Mouse (Mus musculus) cerebellum, adult 11 months (tissue): ENCODE results near the gene Gm11554.
"Not testable (repeated sequence)": the region's sequence is repeated elsewhere in the genome, so short reads cannot be mapped to it uniquely, and the experiment has no call there.

Experiments used
- DNase-seq: peaks from one replicate; pipeline ENCODE4 v3.0.0; 2022

The Gm11554 gene

DNA sequence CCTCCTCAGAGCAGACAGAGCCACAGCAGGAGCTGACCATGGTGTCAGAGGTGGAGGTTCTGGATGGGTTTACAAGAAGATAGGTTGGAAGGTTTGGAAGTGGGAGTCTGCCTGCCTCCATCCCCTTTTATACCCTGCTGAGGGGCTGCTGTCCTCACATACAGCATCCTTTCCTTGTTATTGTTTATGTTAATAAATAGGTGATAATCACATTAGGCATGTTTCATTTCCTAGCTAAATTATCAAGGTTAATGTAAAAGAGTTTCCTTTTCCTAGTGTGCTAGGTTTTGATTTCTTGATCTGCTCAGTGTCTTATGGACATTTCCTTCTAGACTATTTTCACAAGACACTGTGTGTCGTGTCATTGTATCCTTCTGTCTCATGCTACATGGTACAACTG, at the start of gene Gm11554:
Gene Gm11554 (minus strand): TSS at position 101 of the 400 bp plus-strand sequence.
- not testable (repeated sequence) for DNase-seq

DNA sequence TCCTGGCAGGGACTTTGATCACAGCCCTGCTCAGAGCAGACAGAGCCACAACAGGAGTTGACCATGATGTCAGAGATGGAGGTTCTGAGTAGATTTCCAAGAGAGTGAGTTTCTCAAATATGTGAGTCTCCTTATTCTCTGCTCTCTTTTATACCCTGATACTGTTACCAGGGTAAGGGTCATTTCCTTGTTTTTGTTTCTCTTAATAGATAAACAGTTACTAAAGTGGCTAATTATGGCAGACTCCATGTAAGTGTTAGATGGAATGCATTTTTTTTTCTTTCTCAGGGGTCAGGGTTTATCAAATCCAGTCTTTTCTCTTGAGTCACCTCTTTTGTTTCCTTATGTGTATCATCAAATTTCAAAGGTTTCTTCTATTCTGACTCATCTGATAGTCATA, 47.3 kb upstream of the Gm11554 start, which contains the start of gene Krtap4-16:
Gene Krtap4-16 (minus strand): TSS at position 101 of the 400 bp plus-strand sequence.
- no peak for DNase-seq

DNA sequence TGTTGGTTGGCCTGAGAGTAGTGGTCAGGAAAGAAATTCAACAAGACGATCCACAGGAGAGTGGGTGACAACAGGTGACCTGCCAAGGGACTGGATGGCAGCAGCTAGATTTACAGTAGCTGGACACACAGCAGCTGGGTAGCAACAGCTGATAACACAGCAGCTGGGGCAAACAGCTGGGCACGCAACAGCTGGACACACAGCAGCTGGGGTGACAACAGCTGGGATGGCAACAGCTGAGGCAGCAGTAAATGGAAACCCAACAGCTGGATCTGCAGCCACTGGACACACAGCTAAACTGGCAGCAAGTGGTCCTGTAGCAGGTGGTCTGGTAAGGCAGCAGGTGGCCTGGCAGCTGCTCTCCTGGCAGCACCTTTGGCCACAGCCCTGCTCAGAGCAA, 42.5 kb upstream of the Gm11554 start:
- DNase-seq, result no peak

DNA sequence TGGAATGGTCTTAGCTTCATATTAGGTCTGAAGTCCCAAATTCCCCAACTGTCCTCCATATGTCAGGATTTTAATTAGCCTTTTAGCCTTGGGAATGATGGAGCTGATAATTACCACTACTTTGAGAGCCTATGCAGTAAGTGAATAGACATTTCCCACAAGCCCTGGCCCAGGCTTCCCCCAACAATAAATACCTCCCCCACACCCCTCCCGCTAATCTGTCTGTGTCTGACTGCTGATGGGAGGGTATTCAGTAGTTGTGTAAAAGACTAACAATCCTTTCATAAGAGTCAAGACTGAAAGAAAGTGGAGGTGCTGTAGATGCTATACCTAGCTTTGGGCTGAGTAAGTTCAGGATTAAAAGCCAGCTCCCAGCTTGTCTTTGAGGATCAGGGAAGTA, 37.9 kb upstream of the Gm11554 start:
- DNase-seq, result no peak

DNA sequence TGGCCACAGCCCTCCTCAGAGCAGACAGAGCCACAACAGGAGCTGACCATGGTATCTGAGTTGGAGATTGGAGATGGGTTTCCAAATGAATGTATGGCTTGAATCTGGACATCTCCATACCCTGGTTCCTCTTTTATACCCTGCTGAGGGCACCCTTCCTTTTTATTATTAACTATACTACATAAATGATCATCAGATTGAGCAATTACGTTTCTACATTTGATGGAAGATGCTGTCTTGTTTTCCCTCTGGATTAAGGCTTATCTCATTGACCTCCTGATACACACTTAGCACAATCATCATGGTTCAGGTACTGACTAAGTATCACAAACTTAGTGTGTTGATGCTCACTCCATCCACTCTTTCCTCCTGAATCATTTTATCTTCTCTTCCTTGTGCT, 33.7 kb upstream of the Gm11554 start, which contains the start of gene 2300003K06Rik:
Gene 2300003K06Rik (minus strand): TSS at position 101 of the 400 bp plus-strand sequence.
- no peak for DNase-seq

DNA sequence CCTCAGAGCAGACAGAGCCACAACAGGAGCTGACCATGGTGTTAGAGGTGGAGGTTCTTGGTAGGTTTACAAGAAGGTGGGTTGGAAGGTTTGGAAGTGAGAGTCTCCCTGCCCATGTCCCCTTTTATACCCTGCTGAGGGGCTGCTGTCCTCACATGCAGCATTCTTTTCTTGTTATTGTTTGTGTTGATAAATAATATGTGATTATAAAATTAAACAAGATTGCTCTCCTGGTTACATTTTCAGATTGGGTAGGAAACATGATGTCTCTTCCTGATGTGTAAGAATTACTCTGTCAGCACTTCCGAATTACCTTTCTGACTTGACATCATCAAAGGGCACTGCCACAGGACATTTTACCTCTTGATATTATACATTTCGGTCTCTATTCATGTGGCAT, 11.3 kb upstream of the Gm11554 start, which contains the start of gene Gm11564:
Gene Gm11564 (minus strand): TSS at position 101 of the 400 bp plus-strand sequence.
- not testable (repeated sequence) for DNase-seq

DNA sequence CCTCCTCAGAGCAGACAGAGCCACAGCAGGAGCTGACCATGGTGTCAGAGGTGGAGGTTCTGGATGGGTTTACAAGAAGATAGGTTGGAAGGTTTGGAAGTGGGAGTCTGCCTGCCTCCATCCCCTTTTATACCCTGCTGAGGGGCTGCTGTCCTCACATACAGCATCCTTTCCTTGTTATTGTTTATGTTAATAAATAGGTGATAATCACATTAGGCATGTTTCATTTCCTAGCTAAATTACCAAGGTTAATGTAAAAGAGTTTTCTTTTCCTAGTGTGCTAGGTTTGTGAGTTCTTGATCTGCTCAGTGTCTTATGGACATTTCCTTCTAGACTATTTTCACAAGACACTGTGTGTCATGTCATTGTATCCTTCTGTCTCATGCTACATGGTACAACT, 5.5 kb upstream of the Gm11554 start, which contains the start of gene Krtap4-13:
Gene Krtap4-13 (minus strand): TSS at position 101 of the 400 bp plus-strand sequence.
- not testable (repeated sequence) for DNase-seq

DNA sequence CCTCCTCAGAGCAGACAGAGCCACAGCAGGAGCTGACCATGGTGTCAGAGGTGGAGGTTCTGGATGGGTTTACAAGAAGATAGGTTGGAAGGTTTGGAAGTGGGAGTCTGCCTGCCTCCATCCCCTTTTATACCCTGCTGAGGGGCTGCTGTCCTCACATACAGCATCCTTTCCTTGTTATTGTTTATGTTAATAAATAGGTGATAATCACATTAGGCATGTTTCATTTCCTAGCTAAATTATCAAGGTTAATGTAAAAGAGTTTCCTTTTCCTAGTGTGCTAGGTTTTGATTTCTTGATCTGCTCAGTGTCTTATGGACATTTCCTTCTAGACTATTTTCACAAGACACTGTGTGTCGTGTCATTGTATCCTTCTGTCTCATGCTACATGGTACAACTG, 5.4 kb downstream of the Gm11554 start, which contains the start of gene Gm11569:
Gene Gm11569 (minus strand): TSS at position 101 of the 400 bp plus-strand sequence.
- DNase-seq, result not testable (repeated sequence)

DNA sequence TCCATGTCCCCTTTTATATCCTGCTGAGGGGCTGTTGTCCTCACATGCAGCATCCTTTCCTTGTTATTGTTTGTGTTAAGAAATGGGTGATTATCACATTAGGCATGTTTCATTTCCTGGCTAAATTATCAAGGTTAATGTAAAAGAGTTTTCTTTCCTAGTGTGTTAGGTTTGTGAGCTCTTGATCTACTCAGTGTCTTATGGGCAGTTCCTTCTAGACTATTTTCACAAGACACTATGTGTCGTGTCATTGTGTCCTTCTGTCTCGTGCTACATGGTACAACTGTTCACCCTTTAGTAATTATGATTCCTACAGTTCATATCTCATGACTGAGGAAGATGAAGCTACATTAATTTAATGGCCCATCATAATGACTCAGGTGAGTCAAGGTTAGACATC, 10.9 kb downstream of the Gm11554 start, which contains the start of gene Gm11596:
Gene Gm11596 (minus strand): TSS at position 101 of the 400 bp plus-strand sequence.
- no peak for DNase-seq

DNA sequence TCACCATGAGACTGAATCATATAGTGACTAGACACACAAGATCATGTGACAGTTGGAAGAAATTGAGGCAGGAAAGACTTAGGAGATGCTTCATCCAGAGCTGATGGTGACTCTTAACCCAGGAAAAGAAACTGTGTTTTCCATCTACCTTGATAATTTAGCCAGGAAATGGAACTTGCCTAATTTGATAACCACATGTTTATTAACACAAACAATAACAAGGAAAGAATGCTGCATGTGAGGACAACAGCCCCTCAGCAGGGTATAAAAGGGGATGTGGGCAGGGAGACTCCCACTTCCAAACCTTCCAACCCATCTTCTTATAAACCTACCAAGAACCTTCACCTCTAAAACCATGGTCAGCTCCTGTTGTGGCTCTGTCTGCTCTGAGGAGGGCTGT, 19.3 kb downstream of the Gm11554 start, which contains the start of gene Krtap4-9:
Gene Krtap4-9 (plus strand): TSS at position 301 of the 400 bp plus-strand sequence.
- DNase-seq, result not testable (repeated sequence)

DNA sequence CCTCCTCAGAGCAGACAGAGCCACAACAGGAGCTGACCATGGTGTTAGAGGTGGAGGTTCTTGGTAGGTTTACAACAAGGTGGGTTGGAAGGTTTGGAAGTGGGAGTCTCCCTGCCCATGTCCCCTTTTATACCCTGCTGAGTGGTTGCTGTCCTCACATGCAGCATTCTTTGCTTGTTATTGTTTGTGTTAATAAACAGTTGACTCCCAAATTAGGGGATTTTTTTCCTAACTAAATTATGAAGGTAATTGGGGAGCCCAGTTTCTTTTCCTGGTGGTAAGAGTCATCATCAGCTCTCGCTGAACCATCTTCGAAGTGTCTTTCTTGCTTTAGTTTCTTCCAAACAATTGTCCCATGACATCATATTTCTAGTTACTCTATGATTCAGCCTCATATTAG, 23.6 kb downstream of the Gm11554 start, which contains the start of gene Krtap4-8:
Gene Krtap4-8 (minus strand): TSS at position 101 of the 400 bp plus-strand sequence.
- DNase-seq, result no peak

DNA sequence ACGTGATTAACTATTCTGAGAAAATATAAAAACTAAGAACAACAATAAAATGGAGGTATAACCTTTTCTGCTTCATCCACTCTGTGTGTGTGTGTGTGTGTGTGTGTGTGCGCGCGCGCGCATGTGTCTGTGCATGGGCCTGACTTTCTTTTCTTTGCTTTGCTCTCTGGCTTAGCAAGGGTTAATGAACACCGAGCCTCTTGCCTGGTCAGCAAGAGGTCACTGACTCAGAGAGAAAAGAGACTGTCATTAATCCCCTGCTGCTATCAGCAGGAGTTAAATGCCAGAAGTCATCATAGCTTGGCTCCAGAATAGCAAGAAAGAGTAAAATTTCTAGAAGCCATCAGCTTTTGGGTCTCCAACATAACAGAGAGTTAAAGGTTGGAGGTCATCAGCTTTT, 25.8 kb downstream of the Gm11554 start:
- no peak for DNase-seq

DNA sequence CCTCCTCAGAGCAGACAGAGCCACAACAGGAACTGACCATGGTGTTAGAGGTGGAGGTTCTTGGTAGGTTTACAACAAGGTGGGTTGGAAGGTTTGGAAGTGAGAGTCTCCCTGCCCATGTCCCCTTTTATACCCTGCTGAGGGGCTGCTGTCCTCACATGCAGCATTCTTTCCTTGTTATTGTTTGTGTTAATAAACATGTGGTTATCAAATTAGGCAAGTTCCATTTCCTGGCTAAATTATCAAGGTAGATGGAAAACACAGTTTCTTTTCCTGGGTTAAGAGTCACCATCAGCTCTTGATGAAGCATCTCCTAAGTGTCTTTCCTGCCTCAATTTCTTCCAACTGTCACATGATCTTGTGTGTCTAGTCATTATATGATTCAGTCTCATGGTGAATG, 31.4 kb downstream of the Gm11554 start, which contains the start of gene Gm11595:
Gene Gm11595 (minus strand): TSS at position 101 of the 400 bp plus-strand sequence.
- not testable (repeated sequence) for DNase-seq

DNA sequence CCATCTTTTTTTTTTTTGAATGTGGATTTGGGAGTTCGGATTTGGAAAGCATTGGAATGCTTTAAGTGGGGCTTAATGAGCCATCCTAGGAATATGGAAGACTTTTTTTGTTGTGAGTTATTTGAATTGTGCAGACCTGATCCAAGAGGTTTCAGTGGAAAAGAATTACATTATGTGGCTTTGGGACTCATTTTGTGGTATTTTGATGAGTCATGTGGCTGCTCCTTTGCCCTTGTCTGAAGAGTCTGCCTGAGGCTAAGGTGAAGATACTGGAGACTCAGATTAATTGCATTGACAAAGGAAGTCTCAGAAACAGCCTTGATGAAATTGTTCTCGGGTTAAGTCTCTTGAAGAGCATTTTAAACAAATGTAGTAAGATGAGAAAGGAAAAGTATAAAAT, 35.8 kb downstream of the Gm11554 start:
- DNase-seq, result no peak

DNA sequence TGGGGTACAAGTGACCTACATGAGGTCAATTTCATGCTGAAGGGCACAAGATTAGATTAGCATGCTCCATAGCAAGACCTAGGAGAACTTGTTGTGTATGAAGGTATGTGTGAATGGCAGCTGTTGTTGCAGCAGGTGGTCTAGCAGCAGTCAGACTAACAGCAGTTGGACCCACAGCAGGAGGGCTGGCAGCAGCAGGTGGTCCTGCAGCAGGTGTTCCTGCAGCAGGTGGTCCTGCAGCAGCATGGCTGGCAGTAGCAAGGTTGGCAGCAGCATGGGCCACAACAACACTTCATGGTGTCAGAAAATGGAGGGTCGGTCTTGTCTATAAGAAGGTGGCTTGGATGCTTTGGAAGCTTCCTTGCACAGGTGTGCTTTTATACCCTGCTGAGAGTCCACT, 45.4 kb downstream of the Gm11554 start:
- no peak for DNase-seq
